Mouse (Mus musculus) WW6 (cell line): ENCODE data around the gene H3f3b.
"Not testable (repeated sequence)": the region's sequence is repeated elsewhere in the genome, so short reads cannot be mapped to it uniquely, and the experiment has no call there.

Experiments used
- DNase-seq: peaks from one replicate; pipeline ENCODE4 v3.0.0-alpha.2; 2013; ENCODE audit warnings: low read depth, low spot score

Gene H3f3b

DNA sequence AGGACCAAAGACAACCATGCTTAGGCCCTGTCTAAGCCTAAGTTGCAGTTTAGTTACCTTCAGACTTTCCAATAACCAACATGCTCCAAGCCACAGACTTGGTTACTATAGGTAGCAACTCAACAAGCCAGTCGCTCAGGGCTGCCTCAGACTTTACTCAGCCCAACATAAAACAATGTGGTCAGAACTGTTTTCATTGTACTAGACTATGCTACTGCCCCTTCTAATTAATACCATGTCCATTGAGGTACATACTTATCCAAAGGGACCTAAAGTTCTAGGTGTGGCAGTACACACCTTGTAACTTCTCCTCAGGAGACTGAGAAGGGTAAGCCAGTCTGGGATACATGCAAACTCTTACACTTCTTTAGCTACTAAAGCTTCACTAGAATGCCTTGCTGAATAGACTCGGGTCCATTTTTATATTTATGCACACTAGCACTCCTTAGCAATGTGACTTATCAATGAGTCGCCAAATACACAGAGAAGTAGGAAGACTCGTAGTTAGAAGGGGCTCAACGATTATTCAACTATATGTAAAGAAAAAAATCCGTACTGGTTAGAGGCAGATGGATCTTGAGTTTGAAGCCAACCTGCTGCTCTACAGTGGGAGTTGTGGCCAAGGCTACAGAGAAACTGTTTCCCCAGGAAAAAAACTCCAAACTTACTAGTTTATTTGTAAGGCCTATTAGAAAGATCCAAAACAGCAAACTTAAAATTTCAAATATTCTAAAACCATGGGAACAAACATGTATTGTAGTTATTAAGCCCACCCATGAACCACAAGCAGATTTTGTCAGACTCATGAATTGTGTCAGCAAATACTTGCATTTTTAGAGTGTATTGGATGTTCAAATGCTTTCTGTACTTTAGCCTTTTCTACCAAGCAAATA lies 6.2 kb downstream of the H3f3b start:
- no peak for DNase-seq

DNA sequence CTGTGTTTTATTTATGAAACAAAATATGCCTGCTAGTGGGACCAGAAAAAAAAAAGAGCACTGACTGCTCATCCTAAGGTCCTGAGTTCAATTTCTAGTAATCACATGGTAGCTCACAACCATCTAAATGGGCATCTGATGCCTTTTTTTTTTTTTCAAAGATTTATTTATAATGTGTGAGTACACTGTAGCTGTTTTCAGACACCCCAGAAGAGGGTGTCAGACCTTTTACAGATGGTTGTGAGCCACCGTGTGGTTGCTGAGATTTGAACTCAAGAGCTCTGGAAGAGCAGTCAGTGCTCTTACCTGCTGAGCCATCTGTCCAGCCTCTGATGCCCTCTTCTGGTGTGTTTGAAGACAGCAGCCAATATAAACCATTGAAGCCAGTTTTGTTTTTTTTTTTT lies 7.2 kb downstream of the H3f3b start:
- no peak for DNase-seq

DNA sequence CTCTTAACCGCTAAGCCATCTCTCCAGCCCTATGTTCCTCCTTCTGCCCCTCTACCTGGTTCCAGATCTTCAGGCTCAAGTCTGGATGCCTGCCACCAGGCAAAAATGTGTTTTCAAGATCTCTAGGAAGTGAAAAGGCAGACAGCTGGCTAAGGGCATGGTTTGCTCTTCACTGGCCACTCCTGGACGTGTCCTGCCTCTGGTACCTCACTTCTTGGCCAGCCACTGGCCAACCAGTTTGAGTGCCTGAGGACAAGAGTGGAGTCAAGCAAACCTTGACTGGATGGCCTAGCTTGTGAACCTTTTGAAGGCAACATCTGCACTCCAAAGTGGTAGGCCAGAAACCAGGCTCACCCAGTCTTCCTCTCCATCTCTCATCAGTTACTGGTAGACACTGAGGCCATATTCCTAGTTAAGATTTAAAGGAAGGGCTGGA lies 7.8 kb downstream of the H3f3b start:
- DNase-seq = no peak

DNA sequence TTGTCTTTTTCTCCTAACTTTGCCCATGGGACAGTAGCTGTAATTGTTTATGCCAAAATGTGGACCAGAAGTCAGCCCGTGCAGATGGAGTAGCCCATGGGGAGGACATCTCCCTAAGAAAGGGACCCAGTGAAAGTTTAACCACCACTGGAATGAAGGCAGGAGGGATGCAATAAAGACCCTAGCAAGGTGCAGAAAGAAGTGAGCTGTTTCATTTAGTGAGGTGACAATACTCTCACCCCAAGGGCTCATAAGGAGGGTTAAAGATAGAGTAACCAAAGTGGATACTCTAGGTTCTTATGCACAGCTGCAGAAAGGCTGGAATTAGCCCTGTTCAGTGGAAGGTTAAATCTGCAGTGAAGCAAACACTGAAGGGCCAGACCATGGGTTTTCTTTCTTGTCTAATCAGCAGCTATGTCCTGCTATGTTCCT lies 8.4 kb downstream of the H3f3b start:
- no peak for DNase-seq

DNA sequence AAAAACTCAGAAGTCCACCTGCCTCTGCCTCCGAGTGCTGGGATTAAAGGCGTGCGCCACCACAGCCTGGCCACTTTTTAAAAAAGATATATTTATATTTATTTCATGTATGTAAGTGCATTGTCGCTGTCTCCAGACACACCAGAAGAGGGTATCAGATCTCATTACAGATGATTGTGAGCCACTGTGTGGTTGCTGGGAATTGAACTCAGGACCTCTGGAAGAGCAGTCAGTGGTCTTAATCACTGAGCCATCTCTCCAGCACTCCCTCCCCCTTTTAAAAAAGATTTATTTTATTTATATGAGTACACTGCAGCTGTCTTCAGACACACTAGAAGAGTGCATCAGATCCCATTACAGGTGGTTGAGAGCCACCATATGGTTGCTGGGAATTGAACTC lies 8.9 kb downstream of the H3f3b start:
- DNase-seq = not testable (repeated sequence)

DNA sequence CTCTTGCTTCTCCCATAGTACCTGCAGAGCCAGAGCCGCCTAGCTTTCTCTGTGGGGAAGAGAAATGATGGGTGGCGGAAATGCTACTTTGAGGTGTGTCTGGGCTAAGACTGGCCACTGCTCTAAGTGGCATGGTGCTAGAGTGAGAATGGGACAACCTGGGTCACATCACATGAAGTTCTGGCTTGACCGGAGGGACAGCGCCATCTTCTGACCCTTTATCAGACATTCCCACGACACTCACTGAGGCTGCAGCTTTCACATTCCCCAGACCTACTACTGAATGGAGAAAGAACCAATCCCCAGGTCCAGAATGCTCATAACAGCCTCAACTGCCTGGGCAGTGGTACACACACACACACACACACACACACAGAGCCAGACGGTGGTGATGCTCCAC lies 9.7 kb downstream of the H3f3b start:
- peak; percentile 84 for DNase-seq

DNA sequence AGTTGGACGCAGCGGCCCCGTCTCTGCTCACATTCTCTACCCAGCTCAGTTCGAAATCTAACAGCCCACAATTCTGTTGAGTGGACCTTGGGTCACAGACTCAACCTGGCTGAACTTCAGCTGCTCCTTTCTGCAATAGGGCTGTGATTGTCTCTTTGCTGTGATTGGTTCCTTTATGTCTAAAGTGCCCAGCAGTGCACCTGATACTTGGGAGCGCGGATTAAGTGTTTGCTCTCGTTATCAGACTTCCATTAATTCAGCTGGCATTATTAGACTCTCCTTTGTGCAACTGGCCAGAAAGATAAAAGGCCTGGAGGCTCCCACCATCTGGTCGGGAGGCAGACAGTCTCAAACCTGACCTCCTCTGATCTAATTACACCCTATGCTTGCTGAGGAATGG lies 12.9 kb downstream of the H3f3b start:
- no peak for DNase-seq

DNA sequence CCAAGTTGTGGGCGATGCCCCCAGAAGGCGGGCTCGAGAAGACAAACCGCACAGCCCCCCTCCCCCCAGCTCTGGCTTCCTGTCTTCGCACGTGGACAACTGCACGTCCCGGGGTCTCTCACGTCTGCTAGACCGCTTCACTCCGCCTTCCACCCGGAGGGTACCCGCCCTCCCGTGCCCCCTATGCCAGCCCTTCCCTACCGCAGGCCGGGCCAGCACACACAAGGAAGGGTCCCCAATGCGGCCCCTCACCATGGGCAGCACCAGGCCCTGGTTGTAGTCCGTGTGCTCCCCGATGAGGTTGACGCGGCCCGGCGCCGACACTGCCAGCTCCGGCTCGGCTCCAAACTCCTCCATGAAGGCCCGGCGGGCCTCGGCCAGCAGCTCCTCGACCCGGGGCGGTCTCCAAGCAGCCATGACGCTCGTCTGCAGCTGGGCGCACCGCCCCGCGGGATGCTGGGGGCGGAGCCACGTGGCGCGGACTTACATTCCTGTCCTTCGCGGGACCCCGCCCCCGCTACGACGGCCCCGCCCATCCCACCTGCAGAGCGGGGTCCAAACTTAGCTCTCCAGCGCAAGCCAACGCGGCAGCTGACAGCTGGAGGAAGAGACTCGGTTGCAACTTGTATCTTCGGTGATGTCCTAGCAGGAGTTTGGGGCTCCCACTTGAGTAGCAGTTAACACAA lies 15.4 kb downstream of the H3f3b start, which contains the start of gene Galk1:
Gene Galk1 (minus strand): TSS at position 458 of the 686 bp plus-strand sequence.
- DNase-seq = peak; percentile 96

DNA sequence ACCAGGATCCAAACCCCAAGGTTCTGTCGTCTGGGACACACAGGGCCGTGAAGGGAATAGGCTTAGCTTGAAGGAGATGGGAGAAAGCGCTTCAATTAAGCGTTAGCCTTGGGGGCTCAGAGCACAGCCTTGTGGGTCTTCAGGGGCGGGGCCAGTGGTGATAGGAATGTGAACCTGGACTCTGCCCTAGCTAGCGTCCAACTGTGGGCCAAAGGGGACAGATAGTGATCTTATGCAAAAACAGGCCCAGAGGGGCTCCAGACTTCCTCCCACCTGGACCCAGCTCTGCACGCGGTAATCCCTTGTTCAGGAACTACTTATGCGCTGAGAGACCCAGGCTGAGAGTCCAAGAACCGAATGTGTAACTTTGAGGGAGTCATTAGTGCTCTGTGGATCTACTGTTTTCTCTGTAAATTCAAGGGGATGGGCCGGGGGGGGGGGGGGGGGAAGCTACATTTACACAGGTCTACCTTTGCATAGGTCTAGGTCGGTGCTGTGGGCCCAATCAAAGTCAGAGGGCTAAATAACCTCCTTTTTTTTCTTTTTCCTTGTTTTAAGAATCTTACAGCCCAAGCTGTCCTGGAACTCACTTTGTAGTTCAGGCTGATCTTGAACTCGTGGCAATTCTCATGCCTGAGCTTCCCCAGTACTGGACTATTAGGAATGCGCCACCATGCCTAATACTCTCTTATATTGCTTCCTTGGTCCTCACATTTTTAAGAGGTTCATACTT lies 16.1 kb downstream of the H3f3b start:
- DNase-seq = no peak

DNA sequence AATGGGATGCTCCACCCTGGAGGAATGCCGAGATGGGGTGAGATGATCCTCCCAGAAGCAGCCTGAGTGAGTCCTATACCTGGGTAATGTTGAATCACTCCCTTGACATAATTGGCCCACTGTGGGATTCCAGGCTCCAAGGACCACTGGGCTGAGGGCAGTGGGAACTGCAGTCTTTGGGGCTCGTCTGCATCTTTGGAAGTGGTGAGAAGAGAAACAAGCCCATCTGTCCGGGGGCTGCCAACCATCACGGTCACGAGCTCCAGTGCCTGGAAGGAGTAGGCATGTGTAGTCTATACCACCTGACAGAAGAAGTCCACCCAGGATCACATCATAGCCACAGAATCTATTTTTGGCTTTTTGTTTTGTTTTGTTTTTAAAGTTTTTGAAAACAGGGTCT lies 16.8 kb downstream of the H3f3b start:
- DNase-seq = no peak

DNA sequence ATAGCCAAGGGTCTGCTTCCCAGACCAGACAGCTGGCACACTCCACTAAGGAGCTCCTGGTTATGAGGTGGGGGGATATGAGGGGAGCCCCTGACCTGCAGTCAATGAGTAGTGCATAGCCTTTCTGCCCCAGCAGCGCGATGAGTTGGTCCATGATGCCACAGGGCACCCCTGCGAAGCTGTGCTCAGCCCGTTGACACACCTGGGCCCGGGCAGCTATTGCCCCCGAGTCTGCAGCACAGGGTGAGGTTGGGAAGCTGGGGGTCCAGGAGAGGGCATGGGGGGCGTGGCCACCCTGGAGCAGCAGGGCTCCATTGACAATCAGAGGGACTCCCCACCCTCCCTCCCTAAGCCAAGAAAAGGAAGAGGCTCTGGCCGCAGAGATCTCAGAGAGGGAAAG lies 17.6 kb downstream of the H3f3b start:
- DNase-seq = no peak

DNA sequence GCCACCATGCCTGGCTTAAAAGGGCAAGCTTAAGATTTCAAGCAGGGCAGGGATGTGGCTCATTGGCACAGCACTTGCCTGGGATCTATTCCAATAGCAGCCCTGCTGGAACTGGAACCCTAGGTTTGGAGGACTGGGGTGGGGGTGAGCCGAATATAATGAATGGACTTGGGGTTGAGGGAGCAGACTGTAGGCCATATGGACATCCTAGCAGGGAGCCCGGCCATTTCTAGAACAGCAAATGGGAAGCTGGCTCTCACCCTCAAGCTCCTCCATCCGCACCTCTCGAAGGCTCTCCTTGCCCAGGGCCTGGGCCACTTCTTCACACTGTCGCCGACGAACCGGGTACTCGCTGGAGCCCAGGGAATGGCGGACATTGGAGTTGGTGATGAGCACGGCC lies 18.1 kb downstream of the H3f3b start:
- no peak for DNase-seq

DNA sequence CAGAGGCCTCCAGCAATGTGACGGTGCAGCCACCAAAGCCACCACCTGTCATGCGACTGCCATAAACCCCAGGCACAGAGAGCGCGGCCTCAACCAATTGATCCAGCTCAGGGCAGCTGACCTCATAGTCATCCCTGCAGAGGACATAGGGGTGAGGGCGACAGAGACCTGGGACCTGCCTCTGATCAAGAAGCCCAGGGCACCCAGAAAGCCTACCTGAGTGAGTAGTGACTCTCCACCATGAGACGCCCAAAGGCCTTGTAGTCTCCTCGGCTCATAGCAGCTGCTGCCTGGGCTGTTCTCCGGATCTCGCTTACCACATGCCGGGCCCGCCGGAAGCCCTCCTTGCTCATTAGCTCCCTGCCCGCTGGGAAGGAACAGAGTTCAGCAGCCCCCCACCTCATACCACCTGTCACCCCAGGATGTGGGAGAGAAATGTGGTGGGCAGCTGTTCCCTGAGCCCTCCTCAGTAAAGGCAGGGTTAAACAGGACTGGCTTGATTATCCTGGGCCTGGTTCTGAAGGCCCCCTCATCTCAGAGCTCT lies 18.9 kb downstream of the H3f3b start:
- DNase-seq = no peak

DNA sequence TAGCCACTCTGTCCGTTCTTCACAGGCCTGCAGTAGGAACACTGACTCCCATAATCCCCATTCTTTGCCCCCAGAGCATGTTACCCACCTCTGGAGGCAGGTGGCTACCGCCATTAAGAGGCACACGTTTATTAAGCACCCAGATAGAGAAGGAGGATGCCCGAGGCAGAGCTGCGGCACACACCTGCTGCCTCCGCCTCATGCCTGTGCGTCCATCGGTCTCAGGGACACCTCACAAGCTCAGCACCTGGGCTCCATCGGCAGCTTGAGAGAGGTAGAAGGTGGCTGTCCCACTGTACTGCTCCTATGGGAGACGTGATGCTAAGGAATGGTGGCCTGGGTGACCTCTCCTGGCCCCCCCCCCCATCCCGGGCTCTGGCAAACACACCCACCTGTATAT lies 19.4 kb downstream of the H3f3b start:
- no peak for DNase-seq

DNA sequence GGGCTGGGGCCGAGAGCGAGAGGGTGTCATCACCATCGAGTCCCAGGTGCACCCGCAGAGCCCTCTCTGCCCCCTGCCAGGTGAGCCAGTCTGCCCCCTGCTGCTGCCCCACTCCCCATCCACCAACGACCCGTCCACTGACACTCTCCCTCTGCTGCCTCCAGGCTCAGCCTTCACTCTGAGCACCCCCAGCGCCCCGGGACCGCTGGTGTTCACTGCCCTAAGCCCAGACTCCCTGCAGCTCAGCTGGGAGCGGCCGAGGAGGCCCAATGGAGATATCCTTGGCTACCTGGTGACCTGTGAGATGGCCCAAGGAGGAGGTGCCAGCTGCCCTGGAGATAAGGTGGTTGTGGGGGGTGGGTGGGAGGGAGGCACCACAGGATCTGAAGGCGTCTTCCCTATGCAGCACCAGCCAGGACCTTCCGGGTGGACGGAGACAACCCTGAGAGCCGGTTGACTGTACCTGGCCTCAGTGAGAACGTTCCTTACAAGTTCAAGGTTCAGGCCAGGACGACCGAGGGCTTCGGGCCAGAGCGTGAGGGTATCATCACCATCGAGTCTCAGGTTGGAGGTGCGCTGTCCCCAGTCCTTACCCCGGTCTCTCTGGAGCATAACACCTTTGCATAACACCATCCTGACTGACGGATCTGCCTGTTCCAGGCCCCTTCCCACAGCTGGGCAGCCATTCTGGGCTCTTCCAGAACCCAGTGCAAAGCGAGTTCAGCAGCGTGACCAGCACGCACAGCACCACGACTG lies 20.5 kb downstream of the H3f3b start:
- no peak for DNase-seq

DNA sequence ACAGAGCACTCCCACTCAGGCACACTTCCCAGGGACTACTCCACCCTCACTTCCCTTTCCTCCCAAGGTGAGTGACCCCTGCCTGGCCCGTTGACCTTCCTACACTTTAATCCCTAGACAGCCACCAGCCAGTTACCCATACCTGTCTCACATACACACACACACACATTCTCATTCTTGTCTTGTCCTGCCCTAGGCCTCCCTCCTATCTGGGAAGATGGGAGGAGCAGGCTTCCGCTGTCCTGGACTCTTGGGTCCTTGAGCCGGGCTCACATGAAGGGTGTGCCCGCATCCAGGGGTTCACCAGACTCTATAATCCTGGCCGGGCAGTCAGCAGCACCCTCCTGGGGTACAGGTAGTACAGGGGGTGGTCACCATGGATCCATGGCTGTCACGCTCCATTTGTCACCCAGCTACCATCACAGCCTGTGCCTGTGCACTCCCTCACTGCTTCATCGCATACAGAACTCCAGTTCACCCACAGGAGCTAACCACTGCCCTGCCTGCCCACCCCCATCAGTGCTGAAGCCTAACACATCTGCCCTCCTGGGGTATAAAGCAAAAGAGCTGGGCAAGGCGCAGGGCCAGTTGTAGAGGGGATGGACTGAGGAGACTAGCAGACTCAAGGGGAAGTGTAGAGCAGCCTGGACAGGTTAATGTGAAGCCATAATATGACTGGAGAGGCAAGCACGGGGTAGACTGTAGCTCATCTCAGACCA lies 21.9 kb downstream of the H3f3b start:
- DNase-seq = no peak

DNA sequence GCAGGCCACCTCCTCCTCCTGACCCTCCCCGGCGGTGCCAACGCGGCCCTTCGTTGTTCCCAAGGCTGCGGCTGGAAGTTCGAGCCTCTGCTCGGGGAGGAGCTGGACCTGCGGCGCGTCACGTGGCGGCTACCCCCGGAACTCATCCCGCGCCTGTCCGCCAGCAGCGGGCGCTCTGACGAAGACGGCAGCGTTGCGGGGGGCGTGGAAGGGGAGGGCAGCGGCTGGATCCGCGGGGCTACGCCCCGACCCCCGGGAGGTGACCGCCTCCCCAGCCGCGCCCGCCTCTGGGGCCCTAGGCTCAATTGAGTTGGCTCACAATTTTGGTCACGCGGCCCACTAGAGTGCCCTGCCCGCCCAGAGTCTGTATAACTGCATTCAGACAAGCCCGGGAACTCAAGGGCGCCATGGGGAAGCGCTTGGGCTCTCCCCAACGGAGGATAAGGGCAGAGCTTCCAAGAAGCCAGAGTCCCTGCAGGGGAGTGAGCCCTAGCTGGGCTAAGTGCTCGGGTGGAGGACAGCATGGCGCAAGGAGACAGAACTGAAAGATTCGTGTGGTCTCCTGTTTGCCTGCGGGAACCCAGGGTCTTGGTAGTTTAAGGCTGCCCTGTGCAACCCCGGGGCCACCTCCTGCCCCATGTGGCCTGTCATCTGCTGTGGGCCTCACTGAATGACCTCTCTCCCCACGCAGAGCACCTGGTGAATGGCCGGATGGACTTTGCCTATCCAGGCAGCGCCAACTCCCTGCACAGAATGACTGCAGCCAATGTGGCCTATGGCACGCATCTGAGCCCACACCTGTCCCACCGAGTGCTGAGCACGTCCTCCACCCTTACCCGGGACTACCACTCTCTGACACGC lies 22.7 kb downstream of the H3f3b start:
- no peak for DNase-seq

DNA sequence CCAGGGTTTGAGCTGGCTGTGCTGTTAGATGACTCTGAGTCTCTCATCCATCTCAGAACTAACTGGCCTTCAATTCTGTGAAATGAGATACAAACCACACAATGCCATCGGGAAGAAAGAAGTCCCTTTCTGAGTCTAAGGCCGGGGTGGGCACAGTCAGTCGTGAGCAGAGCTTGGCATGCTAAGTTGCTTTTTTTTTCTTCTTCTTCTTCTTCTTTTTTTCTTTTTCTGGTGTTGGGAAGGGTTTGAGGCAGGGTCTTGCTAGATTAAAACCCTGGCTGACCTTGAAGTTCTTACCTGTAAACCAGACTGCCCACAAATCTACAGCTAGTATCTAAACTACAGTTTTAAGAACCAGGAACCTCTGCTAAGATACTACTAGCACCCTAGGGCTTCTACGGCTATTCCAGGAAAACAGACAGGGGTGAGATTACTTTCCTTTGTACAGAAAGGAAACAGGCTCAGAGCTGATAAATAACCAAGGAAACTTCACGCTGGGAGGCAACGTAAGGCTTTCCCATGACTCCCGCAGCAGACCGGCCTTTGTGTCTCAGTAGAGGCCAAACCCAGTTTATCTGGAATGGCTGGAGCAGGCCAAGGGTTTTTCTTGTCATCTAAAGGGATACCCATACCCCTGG lies 23.5 kb downstream of the H3f3b start:
- no peak for DNase-seq

DNA sequence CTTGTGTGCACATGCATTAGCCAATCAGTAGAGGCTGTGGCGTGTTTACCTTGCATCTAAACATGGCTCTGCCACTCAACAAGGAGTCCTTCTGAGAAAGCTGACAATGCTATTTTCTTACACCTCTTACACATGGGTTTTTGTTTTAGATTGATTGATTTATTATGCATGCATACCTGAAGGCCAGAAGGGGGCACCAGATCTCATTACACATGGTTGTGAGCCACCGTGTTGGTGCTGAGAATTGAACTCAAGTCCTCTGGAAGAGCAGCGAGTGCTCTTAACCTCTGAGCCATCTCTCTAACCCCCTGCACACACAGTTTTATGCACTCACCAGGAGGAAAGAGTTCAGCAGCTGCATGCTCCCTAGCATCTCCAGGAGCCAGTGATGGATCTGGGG lies 24.9 kb downstream of the H3f3b start:
- no peak for DNase-seq
